Mouse (Mus musculus) CH12.LX (cell line): Measurements from ENCODE around the gene Hoxc8. TPM values are rescaled to one million over a fixed set of nuclear protein-coding genes. Genes with fewer than 3 reads are reported as not detected.

Source experiments
- DNase-seq: peaks from one replicate; pipeline ENCODE4 v3.0.0-alpha.2; 2013; ENCODE audit errors: extremely low read depth
- H3K27ac ChIP-seq: 2 replicates; pipeline ENCODE4 v1.5.1; 2012; ENCODE audit warnings: low read depth, mild to moderate bottlenecking, control low read depth, moderate library complexity; ENCODE audit not compliant: insufficient read depth
- H3K27me3 ChIP-seq: replicated peaks from 2 replicates; pipeline ENCODE3; 2012; ENCODE audit warnings: inconsistent platforms
- H3K36me3 ChIP-seq, 2 experiments: replicated peaks in 1 of 2; 2 replicates each; pipeline versions ENCODE3 to v1.6.1; 2012; ENCODE audit warnings: inconsistent platforms in 1 of 2, low read length in 1 of 2, mild to moderate bottlenecking in 1 of 2, mixed read lengths in 1 of 2, moderate library complexity in 1 of 2; ENCODE audit not compliant: control insufficient read depth in 1 of 2, insufficient read depth in 1 of 2
- H3K4me1 ChIP-seq, 2 experiments: 2 replicates each; pipeline ENCODE4 v1.6.1; 2012; ENCODE audit warnings: inconsistent platforms in 1 of 2, moderate library complexity in 1 of 2; ENCODE audit not compliant: insufficient read depth in 2 of 2, control insufficient read depth in 1 of 2
- H3K4me2 ChIP-seq: 2 replicates; pipeline ENCODE4 v1.6.1; 2012; ENCODE audit warnings: low read depth, mild to moderate bottlenecking, control low read depth; ENCODE audit not compliant: poor library complexity, insufficient read depth, severe bottlenecking
- H3K4me3 ChIP-seq, 3 experiments: fragments of 150-350 bp in 1 of 3; sonication (generic) in 1 of 3; replicated peaks in 1 of 3; 2 replicates each; pipeline versions ENCODE3 to v1.5.1; 2011 to 2012; ENCODE audit warnings: low read depth in 2 of 3, low read length in 2 of 3, mild to moderate bottlenecking in 2 of 3, moderate library complexity in 2 of 3, control low read depth in 1 of 3, improper control_type of control experiment in 1 of 3, inconsistent platforms in 1 of 3, mixed read lengths in 1 of 3; ENCODE audit not compliant: poor library complexity in 1 of 3
- H3K79me2 ChIP-seq: replicated peaks from 2 replicates; pipeline ENCODE4 v1.6.1; 2012; ENCODE audit warnings: mild to moderate bottlenecking, moderate library complexity; ENCODE audit not compliant: control insufficient read depth, poor library complexity, insufficient read depth, severe bottlenecking; ENCODE audit errors: extremely low read depth
- H3K9ac ChIP-seq: 2 replicates; pipeline ENCODE4 v1.6.1; 2012; ENCODE audit warnings: low read depth, mild to moderate bottlenecking, control low read depth, moderate library complexity; ENCODE audit not compliant: insufficient read depth
- H3K9me3 ChIP-seq: replicated peaks from 2 replicates; pipeline ENCODE3; 2012; ENCODE audit warnings: low read length, inconsistent platforms, mixed read lengths
- BHLHE40 ChIP-seq: IDR thresholded peaks from 2 replicates; pipeline ENCODE4 v1.6.1; 2011; ENCODE audit warnings: mild to moderate bottlenecking, low read depth, low read length, improper control_type of control experiment
- CHD1 ChIP-seq: IDR thresholded peaks from 2 replicates; pipeline ENCODE4 v1.6.1; 2012; ENCODE audit warnings: low read depth, low read length, improper control_type of control experiment, inconsistent platforms
- CHD2 ChIP-seq: IDR thresholded peaks from 2 replicates; pipeline ENCODE4 v1.6.1; 2011; ENCODE audit warnings: low read length, improper control_type of control experiment
- ELF1 ChIP-seq: IDR thresholded peaks from 2 replicates; pipeline ENCODE4 v1.6.1; 2014; ENCODE audit warnings: low read depth, mild to moderate bottlenecking, inconsistent platforms, low read length, improper control_type of control experiment
- EP300 ChIP-seq: IDR thresholded peaks from 2 replicates; pipeline ENCODE4 v1.6.1; 2011; ENCODE audit warnings: low read length, improper control_type of control experiment
- HCFC1 ChIP-seq: IDR thresholded peaks from 2 replicates; pipeline ENCODE4 v1.6.1; 2012; ENCODE audit warnings: low read depth, mild to moderate bottlenecking, inconsistent platforms, low read length, improper control_type of control experiment
- IRF4 ChIP-seq: IDR thresholded peaks from 2 replicates; pipeline ENCODE4 v1.6.1; 2014; ENCODE audit warnings: low read depth, mild to moderate bottlenecking, inconsistent platforms, low read length, improper control_type of control experiment
- JUN ChIP-seq: IDR thresholded peaks from 2 replicates; pipeline ENCODE4 v1.6.1; 2011; ENCODE audit warnings: low read depth, mild to moderate bottlenecking, low read length, improper control_type of control experiment, moderate library complexity; ENCODE audit not compliant: insufficient read depth
- KAT2A ChIP-seq: IDR thresholded peaks from 2 replicates; pipeline ENCODE4 v1.6.1; 2012; ENCODE audit warnings: low read length, improper control_type of control experiment, inconsistent platforms; ENCODE audit not compliant: insufficient replicate concordance
- MAFK ChIP-seq: IDR thresholded peaks from 2 replicates; pipeline ENCODE4 v1.6.1; 2011; ENCODE audit warnings: low read length, improper control_type of control experiment; ENCODE audit not compliant: insufficient replicate concordance
- MAZ ChIP-seq: IDR thresholded peaks from 2 replicates; pipeline ENCODE4 v1.6.1; 2012; ENCODE audit warnings: low read depth, mild to moderate bottlenecking, inconsistent platforms, low read length, improper control_type of control experiment, moderate library complexity
- MXI1 ChIP-seq: IDR thresholded peaks from 2 replicates; pipeline ENCODE4 v1.6.1; 2011; ENCODE audit warnings: mild to moderate bottlenecking, low read depth, low read length, improper control_type of control experiment
- NRF1 ChIP-seq: IDR thresholded peaks from 2 replicates; pipeline ENCODE4 v1.6.1; 2014; ENCODE audit warnings: low read depth, mild to moderate bottlenecking, inconsistent platforms, low read length, improper control_type of control experiment, moderate library complexity
- PAX5 ChIP-seq: IDR thresholded peaks from 2 replicates; pipeline ENCODE4 v1.6.1; 2012; ENCODE audit warnings: low read length, inconsistent platforms, mixed read lengths
- POLR2A ChIP-seq: IDR thresholded peaks from 2 replicates; pipeline ENCODE4 v1.6.1; 2011; ENCODE audit warnings: low read depth, mild to moderate bottlenecking, improper control_type of control experiment, low read length
- POLR2AphosphoS2 ChIP-seq: IDR thresholded peaks from 2 replicates; pipeline ENCODE4 v1.6.1; 2011; ENCODE audit warnings: low read depth, low read length, improper control_type of control experiment
- RCOR1 ChIP-seq: conservative IDR thresholded peaks from 2 replicates; pipeline ENCODE4 v1.6.1; 2012; ENCODE audit warnings: low read depth, mild to moderate bottlenecking, inconsistent platforms, low read length, improper control_type of control experiment
- SIN3A ChIP-seq: IDR thresholded peaks from 2 replicates; pipeline ENCODE4 v1.6.1; 2012; ENCODE audit warnings: low read length, improper control_type of control experiment, inconsistent platforms
- TCF12 ChIP-seq: IDR thresholded peaks from 2 replicates; pipeline ENCODE4 v1.6.1; 2014; ENCODE audit warnings: low read depth, mild to moderate bottlenecking, inconsistent platforms, low read length, improper control_type of control experiment
- UBTF ChIP-seq: IDR thresholded peaks from 2 replicates; pipeline ENCODE4 v1.6.1; 2012; ENCODE audit warnings: low read depth, mild to moderate bottlenecking, inconsistent platforms, low read length, improper control_type of control experiment, moderate library complexity
- USF1 ChIP-seq: IDR thresholded peaks from 2 replicates; pipeline ENCODE4 v1.6.1; 2014; ENCODE audit warnings: low read depth, mild to moderate bottlenecking, inconsistent platforms, low read length, improper control_type of control experiment
- USF2 ChIP-seq: conservative IDR thresholded peaks from 2 replicates; pipeline ENCODE4 v1.6.1; 2011; ENCODE audit warnings: low read depth, low read length, improper control_type of control experiment
- ZC3H11A ChIP-seq: IDR thresholded peaks from 2 replicates; pipeline ENCODE4 v1.6.1; 2012; ENCODE audit warnings: low read depth, mild to moderate bottlenecking, inconsistent platforms, low read length, improper control_type of control experiment
- ZKSCAN1 ChIP-seq: IDR thresholded peaks from 2 replicates; pipeline ENCODE4 v1.6.1; 2012; ENCODE audit warnings: low read depth, inconsistent platforms, low read length, improper control_type of control experiment, borderline replicate concordance
- ZMIZ1 ChIP-seq: IDR thresholded peaks from 2 replicates; pipeline ENCODE4 v1.6.1; 2012; ENCODE audit warnings: low read depth, mild to moderate bottlenecking, inconsistent platforms, low read length, improper control_type of control experiment
- dilution Hi-C: fragments of 300-500 bp; cut with MboI; formaldehyde crosslinking; loops from 2 replicates; pipeline ENCODE4 v1.14.3; 2020; ENCODE audit warnings: low sequenced_read_pairs; ENCODE audit not compliant: extremely low pct_unique_long_range_greater_than_20kb, extremely low pct_ligation_motif_present
- in situ Hi-C: fragments of 300-500 bp; cut with MboI; formaldehyde crosslinking; loops from 3 replicates; pipeline ENCODE4 v1.14.3; 2019; ENCODE audit warnings: low sequenced_read_pairs, low pct_ligation_motif_present, low pct_unique_long_range_greater_than_20kb, mixed read lengths
- polyA plus RNA-seq: library from polyadenylated mRNA; unstranded; fragments of >175 nt; gene quantifications from 2 replicates; pipeline ENCODE4 v1.2.1, GENCODE M21; 2012; ENCODE audit warnings: low read depth; ENCODE audit not compliant: insufficient read length
- total RNA-seq, 2 experiments: library from RNA; depleted of rRNA; stranded (reverse); fragments of 300-350 nt in 1 of 2; fragments of >200 nt in 1 of 2; gene quantifications; 2 replicates each; pipeline ENCODE4 v1.2.3; 2012 to 2014

Gene Hoxc8
- total and polyA plus RNA-seq, 3 experiments: not detected

DNA sequence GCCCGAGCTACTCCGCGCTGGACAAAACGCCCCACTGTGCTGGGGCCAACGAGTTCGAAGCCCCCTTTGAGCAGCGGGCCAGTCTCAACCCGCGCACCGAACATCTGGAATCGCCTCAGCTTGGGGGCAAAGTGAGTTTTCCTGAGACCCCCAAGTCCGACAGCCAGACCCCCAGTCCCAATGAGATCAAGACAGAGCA, 23.2 kb upstream of the Hoxc8 start, which contains the start of gene Hoxc5:
Gene Hoxc5 (plus strand): TSS at position 132 of the 199 bp plus-strand sequence.
- H3K9ac ChIP-seq: peak within 1 kb of the TSS; percentile 15; the same call in 1 of the 2 replicates
- dilution Hi-C loops: no loop called here
- no peak for TF ChIP-seq CHD2
- no peak for TF ChIP-seq HCFC1
- TF ChIP-seq CHD1: no peak
- no peak for TF ChIP-seq PAX5
- TF ChIP-seq ZMIZ1: no peak
- TF ChIP-seq ZC3H11A: no peak
- no peak for TF ChIP-seq POLR2AphosphoS2
- no peak for TF ChIP-seq EP300
- no peak for TF ChIP-seq POLR2A
- no peak for TF ChIP-seq USF2
- no peak for TF ChIP-seq SIN3A
- no peak for TF ChIP-seq IRF4
- TF ChIP-seq ZKSCAN1: no peak
- no peak for TF ChIP-seq MAFK
- TF ChIP-seq USF1: no peak
- no peak for TF ChIP-seq UBTF
- TF ChIP-seq KAT2A: no peak
- TF ChIP-seq JUN: no peak

DNA sequence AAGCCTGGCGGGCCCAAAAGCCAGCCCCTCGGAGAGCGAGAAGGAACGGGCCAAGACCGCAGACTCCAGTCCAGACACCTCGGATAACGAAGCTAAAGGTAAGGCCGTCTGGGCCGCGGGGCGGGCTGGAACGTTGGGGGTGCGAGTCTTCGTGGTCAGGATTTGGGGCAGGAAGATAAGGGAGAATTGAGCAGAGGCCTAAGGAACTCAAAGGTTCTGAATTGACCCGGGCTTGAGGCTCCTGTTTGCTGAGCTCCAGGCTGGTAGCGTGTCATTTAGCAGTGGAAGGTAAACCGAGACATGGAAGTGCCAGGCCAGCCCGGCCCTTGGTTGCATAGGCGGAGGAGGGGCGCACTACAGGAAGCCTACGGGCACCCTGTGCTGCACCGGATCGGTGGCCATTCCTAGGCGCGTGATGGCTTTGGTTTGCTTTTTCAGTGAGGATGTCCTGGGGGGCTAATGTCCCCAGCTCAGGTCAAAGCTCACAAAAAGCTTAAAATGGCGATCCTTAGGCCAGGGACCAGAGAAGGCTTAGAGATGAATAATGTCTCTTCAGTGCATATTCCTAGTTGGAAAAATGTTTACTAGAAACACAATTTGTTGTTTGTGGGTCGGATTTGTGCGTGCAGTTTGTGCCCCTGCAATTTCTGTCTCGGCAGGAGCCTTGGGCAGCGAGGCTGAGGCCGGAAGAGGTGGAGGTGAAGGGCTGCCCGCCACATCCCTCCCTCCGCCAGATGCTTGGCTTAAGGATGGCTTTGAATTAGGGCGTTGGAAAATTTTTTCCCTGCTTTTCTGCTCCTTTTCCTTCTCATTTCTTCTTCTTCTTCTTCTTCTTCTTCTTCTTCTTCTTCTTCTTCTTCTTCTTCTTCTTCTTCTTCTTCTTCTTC, 22.7 kb upstream of the Hoxc8 start:
- Histone ChIP-seq H3K9ac (no peak overlapping the region), H3K27me3 (peaks cover 95% of the 10 kb centered on the region), H3K36me3 (no peaks in the 10 kb centered on the region), H3K79me2 (no peaks in the 10 kb centered on the region), H3K4me1 (peaks cover 9 to 28% of the 10 kb centered on the region in 2 experiments), H3K9me3 (no peaks in the 10 kb centered on the region), H3K4me3 (no peak overlapping the region), H3K4me2 (no peak overlapping the region), H3K27ac (no peak overlapping the region)
- no peak for DNase-seq
- no peak for TF ChIP-seq RCOR1
- TF ChIP-seq POLR2A: no peak
- no peak for TF ChIP-seq ELF1
- TF ChIP-seq PAX5: no peak
- TF ChIP-seq MXI1: no peak
- TF ChIP-seq CHD2: no peak
- TF ChIP-seq KAT2A: no peak
- TF ChIP-seq TCF12: no peak
- no peak for TF ChIP-seq BHLHE40
- TF ChIP-seq IRF4: no peak
- no peak for TF ChIP-seq MAZ
- TF ChIP-seq NRF1: no peak
- in situ Hi-C loops (no loop called here), dilution Hi-C loops (no loop called here)

More for the DNA sequence above, 23.2 kb upstream of the Hoxc8 start, which contains the start of gene Hoxc5:
- Histone ChIP-seq H3K9me3 (no peaks in the 10 kb centered on the region), H3K4me1 (peaks cover 9 to 28% of the 10 kb centered on the region in 2 experiments), H3K4me2 (peak within 1 kb of the TSS; percentile 74), H3K79me2 (no peaks in the 10 kb centered on the region), H3K27me3 (peaks cover 95% of the 10 kb centered on the region), H3K27ac (no peak within 1 kb of the TSS), H3K4me3 (peak within 1 kb of the TSS in 2 of 3 experiments; percentile 21 to 23), H3K36me3 (no peaks in the 10 kb centered on the region)
- DNase-seq: no peak
- in situ Hi-C loops: no loop called here
